Mouse (Mus musculus) lung, postnatal 0 days (tissue): ENCODE measurements around the gene Sptlc2.

ENCODE experiments used
- CTCF ChIP-seq: IDR thresholded peaks from 2 replicates; pipeline ENCODE4 v1.5.1; 2016; ENCODE audit warnings: antibody characterized with exemption, mild to moderate bottlenecking
- EP300 ChIP-seq: IDR thresholded peaks from 2 replicates; pipeline ENCODE4 v1.6.1; 2016; ENCODE audit warnings: antibody characterized with exemption, mild to moderate bottlenecking, control low read depth

- TF ChIP-seq CTCF: no peak
- TF ChIP-seq EP300: no peak
These were observed 56.2 kb downstream of the Sptlc2 start for GRCm38 (mm10) chr12:87331908-87332307.
